Mouse (Mus musculus) lung, postnatal 10 days (tissue): ENCODE results near the gene Zfp266.
A peak's percentile ranks its signal among the peaks of the same experiment; 100 is the strongest.

ENCODE experiments used
- DNase-seq: peaks from one replicate; pipeline ENCODE4 v3.0.0; 2021

Gene Zfp266

DNA sequence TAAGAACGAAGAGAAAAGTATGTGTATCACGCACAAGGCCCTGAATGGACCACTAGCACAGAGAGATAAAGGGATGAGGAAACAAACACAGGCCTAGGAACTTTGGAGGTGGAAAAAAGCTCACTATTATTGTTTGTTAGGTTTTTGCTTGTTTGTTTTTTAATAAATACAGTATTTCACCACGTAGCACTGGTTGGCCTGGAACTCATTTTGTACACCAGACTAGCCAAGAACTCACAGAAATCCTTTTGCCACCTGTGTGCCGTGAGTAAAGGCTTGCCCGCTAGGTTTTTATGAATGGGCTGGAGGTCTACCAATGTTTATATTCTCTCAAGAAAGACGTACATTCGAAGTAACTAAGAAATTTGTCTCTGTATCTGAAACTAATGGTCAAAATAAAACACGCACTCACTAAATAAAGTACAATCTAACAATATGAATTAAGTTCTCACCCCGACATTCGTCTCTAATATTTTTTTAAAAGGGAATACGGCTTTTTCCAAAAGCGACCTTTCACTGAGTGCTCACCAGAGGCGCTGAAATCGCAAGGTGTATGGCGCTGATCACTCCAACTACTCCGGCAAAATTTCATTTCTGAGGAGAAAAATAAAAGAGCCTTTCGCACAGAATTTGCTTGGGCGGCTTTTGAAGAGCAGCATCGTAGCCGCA is 29.2 kb downstream of the Zfp266 start:
- no peak for DNase-seq

GRCm38 (mm10) chr9:20489536-20489935 is 31.7 kb downstream of the Zfp266 start:
- DNase-seq = no peak

GRCm38 (mm10) chr9:20479396-20479795 is 41.8 kb downstream of the Zfp266 start:
- no peak for DNase-seq

- no peak for DNase-seq
Observed at GRCm38 (mm10) chr9:20476632-20477031, 44.6 kb downstream of the Zfp266 start.

GRCm38 (mm10) chr9:20466761-20467442 is 54.3 kb downstream of the Zfp266 start:
- DNase-seq = peak; percentile 81

GRCm38 (mm10) chr9:20459377-20460317 is 61.6 kb downstream of the Zfp266 start, which contains the start of gene Zfp26:
TSS of gene Zfp26 (minus strand) at chr9:20460162.
- peak; percentile 81 for DNase-seq

GRCm38 (mm10) chr9:20453647-20454046 is 67.6 kb downstream of the Zfp266 start:
- no peak for DNase-seq

GRCm38 (mm10) chr9:20451493-20451892 is 69.7 kb downstream of the Zfp266 start:
- DNase-seq = no peak
